Mouse (Mus musculus) liver, embryonic 16.5 days (tissue): ENCODE results near the gene Pgm2. TPM values are rescaled to one million over a fixed set of nuclear protein-coding genes. Genes with fewer than 3 reads are reported as not detected.

Experiments
- ATAC-seq: fragments of 200-750 bp; cut with Nextera tagmentation; 2 replicates; pipeline ENCODE4 v1.8.0; 2017; ENCODE audit warnings: low read depth, mild to moderate bottlenecking, moderate number of reproducible peaks, moderate library complexity
- H3K27ac ChIP-seq: fragments of 300-500 bp; sonication (generic); 2 replicates; pipeline ENCODE4 v1.5.1; 2014; ENCODE audit warnings: mild to moderate bottlenecking, low read length
- H3K27me3 ChIP-seq: fragments of 300-500 bp; sonication (generic); 2 replicates; pipeline ENCODE4 v1.6.1; 2014; ENCODE audit warnings: low read depth, low read length, mixed read lengths; ENCODE audit not compliant: control insufficient read depth, insufficient read depth
- H3K36me3 ChIP-seq: fragments of 300-500 bp; sonication (generic); 2 replicates; pipeline ENCODE4 v1.6.1; 2014; ENCODE audit warnings: mild to moderate bottlenecking; ENCODE audit not compliant: control insufficient read depth, insufficient read depth
- H3K4me1 ChIP-seq: fragments of 300-500 bp; sonication (generic); 2 replicates; pipeline ENCODE4 v1.6.1; 2014; ENCODE audit warnings: low read depth, low read length, mixed read lengths; ENCODE audit not compliant: control insufficient read depth
- H3K4me2 ChIP-seq: fragments of 300-500 bp; sonication (generic); 2 replicates; pipeline ENCODE4 v1.6.1; 2014; ENCODE audit warnings: low read depth, low read length, mixed read lengths
- H3K4me3 ChIP-seq: fragments of 300-500 bp; sonication (generic); 2 replicates; pipeline ENCODE4 v1.5.1; 2014; ENCODE audit warnings: low read depth, mild to moderate bottlenecking, low read length
- H3K9ac ChIP-seq: fragments of 300-500 bp; sonication (generic); 2 replicates; pipeline ENCODE4 v1.6.1; 2014; ENCODE audit warnings: low read depth, low read length
- H3K9me3 ChIP-seq: fragments of 300-500 bp; sonication (generic); replicated peaks from 2 replicates; pipeline ENCODE4 v1.6.1; 2016; ENCODE audit warnings: low read length; ENCODE audit not compliant: control insufficient read depth
- WGBS: fragments of 180-500 bp; shearing (Covaris S2); extraction: QIAGEN DNeasy Blood & Tissue Kit; methylation state at CpG from one replicate; pipeline ENCODE4 v1.1.7; 2014; ENCODE audit not compliant: insufficient replicate concordance; 5-methylcytosine and 5-hydroxymethylcytosine counted together
- polyA plus RNA-seq: library from polyadenylated mRNA; unstranded; fragments of >200 nt; fragmentation: Nextera tagmentation; extraction: Ambion mirVana; gene quantifications from 2 replicates; pipeline ENCODE4 v1.2.1, GENCODE M21; 2015

The Pgm2 gene
- polyA plus RNA-seq, 1 experiment from 2014 or later: 12.8 TPM

DNA sequence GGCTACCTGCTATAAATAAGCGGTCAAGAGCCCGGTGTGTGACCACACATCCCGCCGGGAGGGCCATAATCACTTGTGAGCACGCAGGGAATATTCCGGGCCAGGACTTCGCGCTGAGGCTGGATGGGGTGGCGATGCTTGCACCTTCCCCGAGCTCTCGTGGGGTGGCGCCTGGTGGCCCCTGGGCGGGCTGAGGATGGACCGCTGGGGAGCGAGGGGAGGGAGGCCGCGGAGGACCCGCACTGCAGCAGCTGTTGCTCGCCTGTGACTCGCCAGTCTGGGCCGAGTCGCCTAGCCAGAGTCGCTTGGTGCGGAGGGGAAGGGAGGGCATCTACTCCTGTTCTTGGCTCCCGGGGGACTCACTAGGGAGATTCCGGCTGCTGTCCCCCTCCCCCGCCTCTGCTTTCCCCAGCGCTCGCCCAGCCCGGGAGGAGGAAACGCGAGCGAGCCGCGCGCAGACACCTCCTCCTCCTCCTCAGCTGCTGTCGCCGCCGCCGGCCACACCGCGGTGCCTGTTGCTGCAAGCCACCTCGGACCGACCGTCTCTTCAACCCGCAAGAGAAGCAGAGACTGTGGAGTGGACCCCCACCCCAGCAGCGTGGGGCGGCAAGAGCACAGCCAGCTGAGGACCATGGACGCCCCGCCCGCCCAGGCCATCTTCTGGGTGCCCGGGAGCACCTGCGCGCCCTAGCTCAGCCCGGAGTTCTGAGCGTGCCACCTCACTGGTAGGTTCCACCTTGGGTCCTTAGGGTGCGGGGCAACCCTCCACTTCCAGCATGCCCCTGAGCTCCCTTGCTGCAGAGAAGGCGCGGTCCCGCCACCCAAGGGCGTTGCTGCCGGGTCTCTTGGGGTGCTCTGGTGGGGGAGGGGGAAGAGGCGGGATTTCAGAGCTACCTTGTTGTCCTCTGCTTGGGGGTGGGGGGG, 67.3 kb downstream of the Pgm2 start:
- peak overlapping the region; percentile 90 for H3K4me2 ChIP-seq
- ATAC-seq: peak; percentile 42
- peaks cover 15% of the 10 kb centered on the region for H3K27me3 ChIP-seq
- H3K27ac ChIP-seq: 0 out of 2 replicates have a peak overlapping the region, but pooled peaks have one; percentile 47
- no peaks in the 10 kb centered on the region for H3K9me3 ChIP-seq
- H3K36me3 ChIP-seq: no peaks in the 10 kb centered on the region
- 0% methylated on average over 61 of the region's 63 CpGs for WGBS
- peak overlapping the region; percentile 68 for H3K9ac ChIP-seq
- peak overlapping the region; percentile 76 for H3K4me3 ChIP-seq
- H3K4me1 ChIP-seq: peaks cover 47% of the 10 kb centered on the region

DNA sequence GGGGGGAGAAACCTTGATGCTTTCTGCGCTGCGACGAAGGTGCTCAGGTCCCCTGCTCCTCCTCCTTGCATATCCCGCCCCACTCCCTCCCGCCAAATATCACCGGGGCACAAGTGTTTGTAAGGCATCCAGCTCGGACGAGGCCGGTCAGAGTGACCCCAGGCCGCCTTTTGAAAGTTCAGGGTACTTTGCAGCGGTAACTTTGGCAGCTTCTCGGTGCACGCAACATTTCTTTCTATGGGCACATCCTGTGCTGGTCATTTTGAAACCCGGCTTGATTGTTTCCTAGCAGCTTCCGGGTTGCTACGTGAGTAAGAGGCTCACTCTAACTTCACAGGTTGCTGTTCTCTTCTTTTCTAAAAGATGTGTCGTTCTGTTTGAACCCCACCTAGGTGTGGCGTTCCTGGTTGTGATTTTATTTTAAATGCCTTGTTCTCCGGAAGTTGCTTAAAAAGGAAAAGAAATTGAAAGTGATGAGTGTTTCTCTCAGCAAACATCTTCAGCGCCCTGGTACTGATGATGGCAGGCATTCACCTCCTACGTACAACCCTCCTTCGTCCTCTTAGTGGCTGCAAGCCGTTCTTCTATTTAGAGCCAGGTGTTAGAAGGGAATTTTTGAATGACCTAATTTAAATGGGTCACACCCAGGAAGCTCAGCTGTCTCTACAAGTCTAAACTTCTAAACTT, 68.1 kb downstream of the Pgm2 start:
- Histone ChIP-seq H3K4me1 (peaks cover 47% of the 10 kb centered on the region), H3K27me3 (peaks cover 15% of the 10 kb centered on the region), H3K4me2 (peak overlapping the region; percentile 90), H3K9ac (peak overlapping the region; percentile 68), H3K36me3 (no peaks in the 10 kb centered on the region), H3K4me3 (peak overlapping the region; percentile 76), H3K27ac (no peak overlapping the region; the same call in none of the 2 replicates), H3K9me3 (no peaks in the 10 kb centered on the region)
- WGBS: 1% methylated on average over 23 of the region's 23 CpGs
- ATAC-seq: no peak

DNA sequence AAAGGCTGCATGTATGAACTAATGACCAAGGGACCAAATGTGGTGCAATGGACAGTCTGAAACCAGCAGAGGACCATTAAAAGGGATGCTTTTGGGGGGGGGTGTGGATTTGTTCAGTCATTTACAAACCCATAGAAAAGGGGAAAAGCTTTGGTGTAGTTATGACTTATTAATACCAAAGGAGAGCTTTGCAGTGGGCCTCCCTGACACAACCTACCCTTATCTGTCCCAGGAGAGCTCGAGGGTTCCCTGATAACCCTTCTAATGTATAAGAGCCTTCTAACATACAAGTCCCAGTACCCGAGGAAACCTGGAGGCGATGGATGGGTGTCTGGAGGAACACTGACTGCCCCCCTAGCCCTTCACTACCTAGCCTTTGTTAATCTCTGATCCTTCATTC, 69.2 kb downstream of the Pgm2 start:
- H3K9me3 ChIP-seq: no peaks in the 10 kb centered on the region
- H3K4me2 ChIP-seq: peak overlapping the region; percentile 90
- peaks cover 41% of the 10 kb centered on the region for H3K4me1 ChIP-seq
- 29% methylated on average over 3 of the region's 3 CpGs for WGBS
- peaks cover 15% of the 10 kb centered on the region for H3K27me3 ChIP-seq
- ATAC-seq: no peak
- H3K36me3 ChIP-seq: no peaks in the 10 kb centered on the region
- H3K9ac ChIP-seq: no peak overlapping the region
- peak overlapping the region; percentile 5; the same call in 1 of the 2 replicates for H3K27ac ChIP-seq
- peak overlapping the region; percentile 76; the same call in 1 of the 2 replicates for H3K4me3 ChIP-seq

DNA sequence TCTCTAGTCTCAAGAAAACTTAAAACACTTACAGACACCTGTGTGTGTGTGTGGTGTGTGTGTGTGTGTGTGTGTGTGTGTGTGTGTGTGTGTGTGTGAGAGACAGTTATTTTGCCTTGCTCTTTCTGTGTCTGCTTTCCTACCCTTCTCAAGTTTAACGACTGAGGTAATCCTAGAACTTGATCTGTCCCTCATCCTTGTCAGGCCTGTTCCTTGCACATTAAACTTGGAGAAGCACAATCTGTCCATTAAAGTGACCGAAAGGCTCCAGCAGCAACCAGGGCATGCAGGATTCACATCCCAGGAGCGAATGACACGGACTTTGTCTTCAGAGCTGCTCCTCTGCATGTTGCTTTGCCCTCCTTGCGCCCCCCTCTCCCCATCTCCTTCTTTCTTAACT, 69.8 kb downstream of the Pgm2 start:
- no peak for ATAC-seq
- H3K36me3 ChIP-seq: no peaks in the 10 kb centered on the region
- no peak overlapping the region for H3K9ac ChIP-seq
- H3K27me3 ChIP-seq: peaks cover 15% of the 10 kb centered on the region
- WGBS: 80% methylated on average over 5 of the region's 5 CpGs
- H3K4me3 ChIP-seq: no peak overlapping the region
- no peaks in the 10 kb centered on the region for H3K9me3 ChIP-seq
- H3K27ac ChIP-seq: no peak overlapping the region
- no peak overlapping the region for H3K4me2 ChIP-seq
- H3K4me1 ChIP-seq: peaks cover 41% of the 10 kb centered on the region

GRCm38 (mm10) chr5:64164414-64164813, 71.7 kb downstream of the Pgm2 start:
- H3K4me1 ChIP-seq: peaks cover 27% of the 10 kb centered on the region
- ATAC-seq: no peak
- H3K9me3 ChIP-seq: no peaks in the 10 kb centered on the region

GRCm38 (mm10) chr5:64165826-64166225, 73.1 kb downstream of the Pgm2 start:
- H3K27me3 ChIP-seq: no peaks in the 10 kb centered on the region
- no peak overlapping the region for H3K4me3 ChIP-seq
- no peaks in the 10 kb centered on the region for H3K36me3 ChIP-seq
- H3K4me1 ChIP-seq: peaks cover 21% of the 10 kb centered on the region
- no peak overlapping the region for H3K9ac ChIP-seq
- H3K27ac ChIP-seq: no peak overlapping the region
- no peaks in the 10 kb centered on the region for H3K9me3 ChIP-seq
- 59% methylated on average over 2 of the region's 2 CpGs for WGBS
- no peak overlapping the region for H3K4me2 ChIP-seq
- no peak for ATAC-seq

More at GRCm38 (mm10) chr5:64164414-64164813, 71.7 kb downstream of the Pgm2 start:
- Histone ChIP-seq H3K4me2 (no peak overlapping the region), H3K4me3 (no peak overlapping the region), H3K36me3 (no peaks in the 10 kb centered on the region), H3K9ac (no peak overlapping the region), H3K27ac (no peak overlapping the region), H3K27me3 (peaks cover 4% of the 10 kb centered on the region)
- 72% methylated on average over 3 of the region's 3 CpGs for WGBS

GRCm38 (mm10) chr5:64168990-64169540, 76.3 kb downstream of the Pgm2 start:
- WGBS: 79% methylated on average over 10 of the region's 10 CpGs
- ATAC-seq: peak; percentile 59

DNA sequence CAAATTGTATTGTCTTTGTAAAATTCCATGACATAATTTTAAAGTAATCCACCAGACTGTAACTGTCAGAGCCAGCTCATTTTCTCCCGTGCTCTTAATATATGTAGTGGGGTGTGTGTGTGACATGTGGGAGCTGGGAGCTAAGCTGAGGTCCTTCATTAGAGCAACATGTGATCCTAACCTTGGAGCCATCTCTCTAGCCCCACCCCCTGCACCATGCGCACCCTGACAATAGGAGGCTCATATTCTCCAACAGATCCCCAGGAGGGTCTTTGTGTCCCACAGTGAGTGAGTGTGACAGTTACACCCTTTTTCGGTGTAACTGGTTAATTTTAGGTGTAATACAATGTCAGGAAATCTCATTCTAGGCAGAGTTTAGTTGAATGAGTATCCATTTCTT, 80.1 kb downstream of the Pgm2 start:
- no peak overlapping the region for H3K27ac ChIP-seq
- no peak overlapping the region for H3K4me3 ChIP-seq
- H3K9ac ChIP-seq: no peak overlapping the region
- no peaks in the 10 kb centered on the region for H3K4me1 ChIP-seq
- no peak overlapping the region for H3K4me2 ChIP-seq
- no peaks in the 10 kb centered on the region for H3K36me3 ChIP-seq
- no peaks in the 10 kb centered on the region for H3K9me3 ChIP-seq
- ATAC-seq: no peak
- no peaks in the 10 kb centered on the region for H3K27me3 ChIP-seq
- 68% methylated on average over 3 of the region's 3 CpGs for WGBS

More at GRCm38 (mm10) chr5:64168990-64169540, 76.3 kb downstream of the Pgm2 start:
- Histone ChIP-seq H3K4me2 (no peak overlapping the region), H3K27me3 (no peaks in the 10 kb centered on the region), H3K4me1 (no peaks in the 10 kb centered on the region), H3K4me3 (no peak overlapping the region), H3K9me3 (no peaks in the 10 kb centered on the region), H3K27ac (no peak overlapping the region), H3K36me3 (no peaks in the 10 kb centered on the region), H3K9ac (no peak overlapping the region)
